Mouse (Mus musculus): ENCODE results near the gene Ulbp1. TPM values are rescaled to one million over a fixed set of nuclear protein-coding genes. Genes with fewer than 3 reads are reported as not detected.
"Not testable (repeated sequence)": the region's sequence is repeated elsewhere in the genome, so short reads cannot be mapped to it uniquely, and the experiment has no call there.

Gene Ulbp1
- total RNA-seq (2014; fragmentation: Nextera tagmentation), result 3.8 and 7.1 TPM in 2 replicates
- 3.0 and 4.9 TPM in 2 replicates for total RNA-seq (2017)
- 0.04 and 0.09 TPM in 2 replicates for polyA plus RNA-seq (2012)

GRCm38 (mm10) chr10:7473197-7473889 is at the start of gene Ulbp1:
Gene Ulbp1, minus strand, starts transcription at chr10:7473638.
- Histone ChIP-seq H3K27me3 (ENCODE audit: insufficient read depth, low read length) (no peaks in the 10 kb centered on the region), H3K36me3 (replicated peaks) (no peaks in the 10 kb centered on the region), H3K4me1 (ENCODE audit: insufficient read depth, low read depth, low read length) (peaks cover 6% of the 10 kb centered on the region), H3K9me3 (replicated peaks) (no peaks in the 10 kb centered on the region), H3K4me3 (ENCODE audit: low read depth, low read length) (no peak within 1 kb of the TSS)
- TF ChIP-seq POLR2AphosphoS5 (IDR thresholded peaks at IDR 0.05; ENCODE audit: insufficient replicate concordance, low read depth, low read length) (no peak), GATA1 (IDR thresholded peaks at IDR 0.05; ENCODE audit: borderline replicate concordance, low read length) (no peak), GATA2 (IDR thresholded peaks at IDR 0.05; ENCODE audit: borderline replicate concordance, low read depth, low read length) (no peak), CTCF (IDR thresholded peaks at IDR 0.05; ENCODE audit: low read depth, low read length) (no peak), TAL1 (conservative IDR thresholded peaks at IDR 0.05; ENCODE audit: low read depth, low read length) (no peak)
- DNase-seq (ENCODE audit: low spot score), result peak; percentile 9
- 0 out of 2 replicates have a peak, but pooled peaks have one; percentile 22 for ATAC-seq (ENCODE audit: extremely low read depth, insufficient number of reproducible peaks, low FRiP score, poor library complexity, severe bottlenecking)

GRCm38 (mm10) chr10:7498180-7498579 is 24.7 kb upstream of the Ulbp1 start:
- not testable (repeated sequence) for H3K4me1 ChIP-seq (ENCODE audit: insufficient read depth, low read depth, low read length); ATAC-seq (ENCODE audit: extremely low read depth, insufficient number of reproducible peaks, low FRiP score, poor library complexity, severe bottlenecking); H3K9me3 ChIP-seq (replicated peaks); H3K27me3 ChIP-seq (ENCODE audit: insufficient read depth, low read length); DNase-seq (ENCODE audit: low spot score); H3K36me3 ChIP-seq (replicated peaks); H3K4me3 ChIP-seq (ENCODE audit: low read depth, low read length)

- H3K27me3 ChIP-seq (ENCODE audit: insufficient read depth, low read length); H3K4me3 ChIP-seq (ENCODE audit: low read depth, low read length); DNase-seq (ENCODE audit: low spot score); H3K9me3 ChIP-seq (replicated peaks); H3K4me1 ChIP-seq (ENCODE audit: insufficient read depth, low read depth, low read length); H3K36me3 ChIP-seq (replicated peaks): not testable (repeated sequence)
- peak; percentile 22; the same call in 1 of the 2 replicates for ATAC-seq (ENCODE audit: extremely low read depth, insufficient number of reproducible peaks, low FRiP score, poor library complexity, severe bottlenecking)
Measured at GRCm38 (mm10) chr10:7492384-7492783, 18.9 kb upstream of the Ulbp1 start.

DNA sequence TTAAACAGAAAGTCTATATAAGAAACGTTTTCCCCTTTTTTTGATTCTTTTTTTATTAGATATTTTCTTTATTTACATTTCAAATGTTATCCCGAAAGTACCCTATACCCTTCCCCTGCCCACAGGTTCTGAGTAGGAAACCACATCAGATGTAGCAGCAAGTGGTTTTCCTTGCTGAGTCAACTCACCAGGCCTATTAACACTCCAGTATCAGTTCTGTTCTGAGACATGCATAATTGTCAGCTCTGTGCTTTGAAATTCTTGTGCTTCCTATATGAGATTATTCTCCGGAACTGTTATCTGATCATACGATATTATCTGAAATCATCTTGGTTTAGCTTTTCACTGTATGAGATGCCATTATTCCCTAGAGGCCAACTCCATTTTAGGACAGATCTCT is 10.2 kb upstream of the Ulbp1 start:
- TF ChIP-seq GATA1 (IDR thresholded peaks at IDR 0.05; ENCODE audit: borderline replicate concordance, low read length), result no peak
- no peak for TF ChIP-seq GATA2 (IDR thresholded peaks at IDR 0.05; ENCODE audit: borderline replicate concordance, low read depth, low read length)
- no peak for TF ChIP-seq CTCF (IDR thresholded peaks at IDR 0.05; ENCODE audit: low read depth, low read length)
- no peak for TF ChIP-seq TAL1 (conservative IDR thresholded peaks at IDR 0.05; ENCODE audit: low read depth, low read length)
- TF ChIP-seq POLR2AphosphoS5 (IDR thresholded peaks at IDR 0.05; ENCODE audit: insufficient replicate concordance, low read depth, low read length), result no peak
- no peaks in the 10 kb centered on the region for H3K27me3 ChIP-seq (ENCODE audit: insufficient read depth, low read length)
- H3K4me3 ChIP-seq (ENCODE audit: low read depth, low read length), result no peak overlapping the region
- no peaks in the 10 kb centered on the region for H3K4me1 ChIP-seq (ENCODE audit: insufficient read depth, low read depth, low read length)
- DNase-seq (ENCODE audit: low spot score) (no peak), ATAC-seq (ENCODE audit: extremely low read depth, insufficient number of reproducible peaks, low FRiP score, poor library complexity, severe bottlenecking) (no peak)
- no peaks in the 10 kb centered on the region for H3K36me3 ChIP-seq (replicated peaks)
- no peaks in the 10 kb centered on the region for H3K9me3 ChIP-seq (replicated peaks)

GRCm38 (mm10) chr10:7474225-7474624 is 787 bp upstream of the Ulbp1 start:
- H3K27me3 ChIP-seq (ENCODE audit: insufficient read depth, low read length); DNase-seq (ENCODE audit: low spot score); H3K36me3 ChIP-seq (replicated peaks); ATAC-seq (ENCODE audit: extremely low read depth, insufficient number of reproducible peaks, low FRiP score, poor library complexity, severe bottlenecking); H3K9me3 ChIP-seq (replicated peaks); H3K4me3 ChIP-seq (ENCODE audit: low read depth, low read length); H3K4me1 ChIP-seq (ENCODE audit: insufficient read depth, low read depth, low read length): not testable (repeated sequence)

GRCm38 (mm10) chr10:7471664-7472063 is 1.8 kb downstream of the Ulbp1 start:
- peaks cover 6% of the 10 kb centered on the region for H3K4me1 ChIP-seq (ENCODE audit: insufficient read depth, low read depth, low read length)
- DNase-seq (ENCODE audit: low spot score), result no peak
- no peaks in the 10 kb centered on the region for H3K9me3 ChIP-seq (replicated peaks)
- no peak for ATAC-seq (ENCODE audit: extremely low read depth, insufficient number of reproducible peaks, low FRiP score, poor library complexity, severe bottlenecking)
- peaks cover 5% of the 10 kb centered on the region; the same call in 1 of the 2 replicates for H3K27me3 ChIP-seq (ENCODE audit: insufficient read depth, low read length)
- TF ChIP-seq TAL1 (conservative IDR thresholded peaks at IDR 0.05; ENCODE audit: low read depth, low read length) (no peak), POLR2AphosphoS5 (IDR thresholded peaks at IDR 0.05; ENCODE audit: insufficient replicate concordance, low read depth, low read length) (no peak), GATA2 (IDR thresholded peaks at IDR 0.05; ENCODE audit: borderline replicate concordance, low read depth, low read length) (no peak), GATA1 (IDR thresholded peaks at IDR 0.05; ENCODE audit: borderline replicate concordance, low read length) (no peak), CTCF (IDR thresholded peaks at IDR 0.05; ENCODE audit: low read depth, low read length) (no peak)
- H3K36me3 ChIP-seq (replicated peaks), result no peaks in the 10 kb centered on the region
- H3K4me3 ChIP-seq (ENCODE audit: low read depth, low read length), result no peak overlapping the region

DNA sequence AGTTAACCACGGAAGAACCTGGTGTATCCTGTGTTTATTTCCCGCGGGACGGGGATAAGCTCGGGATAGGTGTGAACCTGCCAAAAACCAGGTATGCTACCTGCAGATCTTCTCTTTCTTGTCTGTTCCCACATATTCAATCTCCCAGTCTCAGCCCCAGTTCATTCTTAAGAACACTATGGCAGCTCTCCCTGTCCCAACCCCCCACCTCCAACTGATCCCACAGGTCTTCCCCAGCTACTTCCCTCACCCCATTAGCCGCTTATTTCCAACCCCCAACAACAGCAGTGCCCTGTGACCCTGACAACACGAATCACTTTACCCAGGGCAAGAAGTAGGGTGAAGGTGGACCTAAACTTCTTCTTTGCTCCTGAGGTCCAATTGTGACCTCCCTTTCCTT is 3.0 kb downstream of the Ulbp1 start:
- no peak overlapping the region for H3K4me3 ChIP-seq (ENCODE audit: low read depth, low read length)
- ATAC-seq (ENCODE audit: extremely low read depth, insufficient number of reproducible peaks, low FRiP score, poor library complexity, severe bottlenecking), result no peak
- H3K27me3 ChIP-seq (ENCODE audit: insufficient read depth, low read length), result peaks cover 5% of the 10 kb centered on the region; the same call in 1 of the 2 replicates
- no peaks in the 10 kb centered on the region for H3K36me3 ChIP-seq (replicated peaks)
- DNase-seq (ENCODE audit: low spot score), result no peak
- H3K4me1 ChIP-seq (ENCODE audit: insufficient read depth, low read depth, low read length), result peaks cover 6% of the 10 kb centered on the region
- H3K9me3 ChIP-seq (replicated peaks), result no peaks in the 10 kb centered on the region
- TF ChIP-seq GATA1 (IDR thresholded peaks at IDR 0.05; ENCODE audit: borderline replicate concordance, low read length), result no peak
- TF ChIP-seq CTCF (IDR thresholded peaks at IDR 0.05; ENCODE audit: low read depth, low read length), result no peak
- TF ChIP-seq GATA2 (IDR thresholded peaks at IDR 0.05; ENCODE audit: borderline replicate concordance, low read depth, low read length), result no peak
- no peak for TF ChIP-seq TAL1 (conservative IDR thresholded peaks at IDR 0.05; ENCODE audit: low read depth, low read length)
- no peak for TF ChIP-seq POLR2AphosphoS5 (IDR thresholded peaks at IDR 0.05; ENCODE audit: insufficient replicate concordance, low read depth, low read length)

Measured in G1E (cell line).